Comparison of ENCODE assay signal across 13 mouse cellular contexts in genomic region chr5:36526274-36526673, GRCm38 (mm10). TPM values are rescaled to one million over a fixed set of nuclear protein-coding genes. Genes with fewer than 3 reads are reported as not detected.
DNase-seq lines count a peak whose midpoint lies in the region.
"Had no signal": no experiment of that assay in that cellular context is flagged by ENCODE, and none has a peak within 500 bp of the region (broad histone marks: within the 10 kb centered on the region; RNA-seq: fewer than 3 reads in every experiment).

No protein-coding gene starts in this region.

- no peaks in the 10 kb centered on the region for H3K27me3 ChIP-seq in embryonic facial prominence, embryonic 10.5 days (replicated peaks; ENCODE audit: low read depth, poor library complexity, severe bottlenecking)
- H3K27me3 ChIP-seq: heart, embryonic 15.5 days; limb, embryonic 15.5 days had no signal

- peaks cover 37% of the 10 kb centered on the region for H3K4me1 ChIP-seq in embryonic facial prominence, embryonic 10.5 days

- H3K4me3 ChIP-seq in embryonic facial prominence, embryonic 10.5 days, result no peak overlapping the region
- H3K4me3 ChIP-seq: forebrain, embryonic 10.5 days; heart, embryonic 15.5 days; limb, embryonic 15.5 days had no signal

- DNase-seq in kidney, adult 9 months, result peak; percentile 43
- DNase-seq in kidney, adult 11 months, result no peak
- peak; percentile 28 to 34 for DNase-seq in spleen, postnatal 36 days (ENCODE audit: low spot score in 2 of 2)
- DNase-seq in spleen, adult 18-20 months, result no peak
- DNase-seq in brain, adult 2 months (ENCODE audit: low read depth, low spot score), result peak; percentile 52
- DNase-seq in embryonic facial prominence, embryonic 10.5 days (ENCODE audit: low spot score), result no peak
- DNase-seq in urinary bladder, postnatal 10 days (ENCODE audit: low spot score), result no peak
- DNase-seq: cerebellum, postnatal 25 days; right cerebral cortex, postnatal 14 days had no signal

- H3K36me3 ChIP-seq in embryonic facial prominence, embryonic 10.5 days (replicated peaks), result peaks cover 46% of the 10 kb centered on the region

- WGBS in embryonic facial prominence, embryonic 10.5 days, result 82% methylated on average over 5 of the region's 5 CpGs

- no peaks in the 10 kb centered on the region for H3K9me3 ChIP-seq in embryonic facial prominence, embryonic 10.5 days
- H3K9me3 ChIP-seq: forebrain, embryonic 10.5 days; heart, embryonic 15.5 days; limb, embryonic 15.5 days had no signal

- H3K27ac ChIP-seq in embryonic facial prominence, embryonic 10.5 days (replicated peaks), result no peak overlapping the region
- H3K27ac ChIP-seq: forebrain, embryonic 10.5 days; heart, embryonic 15.5 days; limb, embryonic 15.5 days had no signal

RNA-seq across cellular contexts. Expression of gene Ccdc96, which starts 41.9 kb away (rescaled TPM):
- polyA plus RNA-seq in embryonic facial prominence, embryonic 10.5 days (2016; fragmentation: Nextera tagmentation; extraction: Ambion mirVana), result 1.9 and 2.0 TPM in 2 replicates
- polyA plus RNA-seq: activated CD4-positive, CD25-positive, alpha-beta regulatory T cell, adult 4 months had no signal

RNA-seq across cellular contexts. Expression of gene Tada2b, which starts 42.2 kb away (rescaled TPM):
- 1.3 and 1.7 TPM in 2 replicates for polyA plus RNA-seq in embryonic facial prominence, embryonic 10.5 days (2016; fragmentation: Nextera tagmentation; extraction: Ambion mirVana)

Comparison
In these comparisons a context has a peak if more than half of its experiments do, and no peak if none do; other contexts are left out.
1. DNase-seq: peak in kidney, adult 9 months (single experiment), spleen, postnatal 36 days (2 of 2) and brain, adult 2 months (single experiment); none in kidney, adult 11 months (single experiment), spleen, adult 18-20 months (0 of 2), embryonic facial prominence, embryonic 10.5 days (single experiment) and urinary bladder, postnatal 10 days (single experiment).